Mouse (Mus musculus) embryo, embryonic 10.5 days (tissue): ENCODE data around the gene A2ml1.

ENCODE experiments used
- DNase-seq: peaks from one replicate; pipeline ENCODE4 v3.0.0-alpha.2; 2015; ENCODE audit warnings: low spot score

Gene A2ml1

GRCm38 (mm10) chr6:128549463-128550452, 31.6 kb downstream of the A2ml1 start:
- DNase-seq = no peak

- DNase-seq = no peak
These were observed 32.9 kb downstream of the A2ml1 start for GRCm38 (mm10) chr6:128548532-128548931.

GRCm38 (mm10) chr6:128545402-128545801, 36.0 kb downstream of the A2ml1 start:
- no peak for DNase-seq

GRCm38 (mm10) chr6:128543226-128543625, 38.2 kb downstream of the A2ml1 start:
- no peak for DNase-seq

GRCm38 (mm10) chr6:128535250-128535649, 46.2 kb downstream of the A2ml1 start:
- no peak for DNase-seq

- DNase-seq = no peak
These were observed 48.1 kb downstream of the A2ml1 start for GRCm38 (mm10) chr6:128533296-128533695.

GRCm38 (mm10) chr6:128532701-128533100, 48.7 kb downstream of the A2ml1 start:
- no peak for DNase-seq

- DNase-seq = no peak
These were observed 52.9 kb downstream of the A2ml1 start for GRCm38 (mm10) chr6:128528491-128528890.

- no peak for DNase-seq
These were observed 54.3 kb downstream of the A2ml1 start for GRCm38 (mm10) chr6:128527110-128527509.

- no peak for DNase-seq
These were observed 54.8 kb downstream of the A2ml1 start, which contains the start of gene Pzp for GRCm38 (mm10) chr6:128526601-128527000. Gene Pzp, minus strand, starts transcription at chr6:128526720.

GRCm38 (mm10) chr6:128525801-128526200, 55.6 kb downstream of the A2ml1 start:
- no peak for DNase-seq

GRCm38 (mm10) chr6:128523360-128523759, 58.0 kb downstream of the A2ml1 start:
- DNase-seq = no peak

GRCm38 (mm10) chr6:128519159-128519558, 62.2 kb downstream of the A2ml1 start:
- no peak for DNase-seq

GRCm38 (mm10) chr6:128505676-128506236, 75.7 kb downstream of the A2ml1 start:
- DNase-seq = no peak

- no peak for DNase-seq
These were observed 76.7 kb downstream of the A2ml1 start for GRCm38 (mm10) chr6:128504743-128505142.

GRCm38 (mm10) chr6:128495346-128495745, 86.1 kb downstream of the A2ml1 start:
- DNase-seq = no peak

GRCm38 (mm10) chr6:128494646-128495331, 86.6 kb downstream of the A2ml1 start:
- DNase-seq = no peak

GRCm38 (mm10) chr6:128491916-128492315, 89.5 kb downstream of the A2ml1 start:
- DNase-seq = no peak

- DNase-seq = no peak
These were observed 91.3 kb downstream of the A2ml1 start for GRCm38 (mm10) chr6:128490141-128490540.
